Mouse (Mus musculus): ENCODE data around the gene Hivep3.

DNA sequence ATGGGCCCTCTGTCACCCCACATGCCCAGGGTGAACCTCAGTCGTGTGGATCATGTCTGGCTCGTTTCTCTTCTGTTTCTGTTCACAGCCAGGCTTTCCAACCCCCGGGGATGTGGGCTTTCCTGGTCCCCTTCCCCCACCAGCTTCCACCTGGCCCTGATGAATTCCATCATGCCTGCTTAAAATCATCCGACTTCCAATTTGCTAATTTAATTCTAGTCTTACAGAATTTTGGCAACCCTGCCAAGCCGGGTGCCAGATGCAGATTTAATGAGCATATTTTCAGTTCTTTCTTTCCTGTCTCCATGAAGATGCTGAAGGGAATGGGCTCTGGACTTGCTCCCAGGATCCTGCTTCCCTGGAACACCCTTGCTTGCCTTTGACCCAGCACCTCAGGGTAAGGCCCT lies 311.6 kb downstream of the Hivep3 start:
- TF ChIP-seq CTCF (IDR thresholded peaks at IDR 0.05 in 2 of 3, conservative IDR thresholded peaks at IDR 0.05 in 1 of 3; ENCODE audit: control insufficient read depth in 1 of 3, insufficient read depth in 1 of 3, low read depth in 2 of 3, low read length in 3 of 3, poor library complexity in 1 of 3, severe bottlenecking in 1 of 3) (no peak), MAZ (IDR thresholded peaks at IDR 0.05; ENCODE audit: low read depth, low read length) (no peak), EP300 (IDR thresholded peaks at IDR 0.05; ENCODE audit: low read depth in 1 of 2, low read length in 2 of 2) (no peak), MAX (IDR thresholded peaks at IDR 0.05; ENCODE audit: low read length) (no peak), KAT2A (conservative IDR thresholded peaks at IDR 0.05; ENCODE audit: low read depth, low read length) (no peak), POLR2AphosphoS2 (IDR thresholded peaks at IDR 0.05; ENCODE audit: low read length) (no peak), SMC3 (IDR thresholded peaks at IDR 0.05; ENCODE audit: low read depth, low read length) (no peak), NRF1 (IDR thresholded peaks at IDR 0.05; ENCODE audit: insufficient read depth, low read depth, low read length, poor library complexity, severe bottlenecking) (no peak), POLR2A (IDR thresholded peaks at IDR 0.05; ENCODE audit: control insufficient read depth in 1 of 2, insufficient read depth in 1 of 2, low read depth in 1 of 2, low read length in 2 of 2, poor library complexity in 1 of 2) (no peak), MAFK (IDR thresholded peaks at IDR 0.05; ENCODE audit: borderline replicate concordance, low read depth, low read length) (no peak), CHD2 (IDR thresholded peaks at IDR 0.05; ENCODE audit: low read length) (no peak), NELFE (IDR thresholded peaks at IDR 0.05; ENCODE audit: low read depth, low read length) (no peak), TCF12 (IDR thresholded peaks at IDR 0.05; ENCODE audit: low read depth, low read length) (no peak), JUND (IDR thresholded peaks at IDR 0.05; ENCODE audit: low read depth, low read length) (no peak)

Measured in MEL (cell line).